ENCODE assay signal across 15 mouse cellular contexts in the genomic region with DNA sequence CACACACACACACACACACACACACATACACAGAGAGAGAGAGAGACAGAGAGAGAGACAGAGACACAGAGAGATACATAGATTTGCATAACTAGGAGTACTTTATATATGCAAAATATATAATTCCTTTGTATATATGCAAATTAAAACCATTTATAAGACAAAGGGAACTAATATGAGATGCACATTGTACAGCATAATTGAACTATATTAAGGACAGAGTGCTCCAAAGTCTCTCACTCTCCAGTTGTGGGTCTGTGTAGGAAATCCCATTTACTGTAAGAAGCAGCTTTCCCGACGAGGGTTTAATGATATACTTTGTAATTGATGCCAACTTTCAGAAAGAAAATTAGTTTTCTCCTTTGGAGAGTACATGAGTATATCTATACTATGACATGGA.
"Had no signal": no experiment of that assay in that cellular context is flagged by ENCODE, and none has a peak within 500 bp of the region (broad histone marks: within the 10 kb centered on the region; RNA-seq: fewer than 3 reads in every experiment).

No protein-coding gene starts in this region.

- H3K4me2 ChIP-seq: neural tube, embryonic 15.5 days; stomach, embryonic 15.5 days had no signal

- H3K27me3 ChIP-seq: neural tube, embryonic 15.5 days; stomach, embryonic 15.5 days had no signal

- H3K36me3 ChIP-seq: neural tube, embryonic 15.5 days; stomach, embryonic 15.5 days had no signal

- H3K4me3 ChIP-seq: neural tube, embryonic 15.5 days; stomach, embryonic 15.5 days had no signal

- H3K9me3 ChIP-seq: neural tube, embryonic 15.5 days; stomach, embryonic 15.5 days had no signal

- H3K27ac ChIP-seq: neural tube, embryonic 15.5 days; stomach, embryonic 15.5 days; stomach, postnatal 0 days had no signal

- H3K9ac ChIP-seq: neural tube, embryonic 15.5 days; stomach, embryonic 15.5 days had no signal

- DNase-seq: retina, postnatal 1 day; right cerebral cortex, adult 18-20 months; right cerebral cortex, postnatal 14 days; right cerebral cortex, postnatal 25 days; right cerebral cortex, postnatal 4 days; spleen, adult 18-20 months; thymus, adult 18-20 months; thymus, adult 2 months; thymus, postnatal 14 days; thymus, postnatal 25 days; thymus, postnatal 36 days; thymus, postnatal 4 days had no signal

- H3K4me1 ChIP-seq: neural tube, embryonic 15.5 days; stomach, embryonic 15.5 days had no signal
